Mouse (Mus musculus): Measurements from ENCODE around the gene Col23a1.

Col23a1 gene

GRCm38 (mm10) chr11:51539759-51540282 lies 250.1 kb downstream of the Col23a1 start:
- peak; percentile 96 for DNase-seq (ENCODE audit: low read depth, low spot score)

- no peak for DNase-seq (ENCODE audit: low read depth, low spot score)
These were observed 252.7 kb downstream of the Col23a1 start for GRCm38 (mm10) chr11:51542424-51542823.

GRCm38 (mm10) chr11:51543487-51544050 lies 253.8 kb downstream of the Col23a1 start:
- no peak for DNase-seq (ENCODE audit: low read depth, low spot score)

GRCm38 (mm10) chr11:51544413-51544812 lies 254.7 kb downstream of the Col23a1 start:
- DNase-seq (ENCODE audit: low read depth, low spot score) = no peak

- DNase-seq (ENCODE audit: low read depth, low spot score) = no peak
These were observed 256.1 kb downstream of the Col23a1 start for GRCm38 (mm10) chr11:51545811-51546210.

GRCm38 (mm10) chr11:51551253-51551652 lies 261.5 kb downstream of the Col23a1 start:
- no peak for DNase-seq (ENCODE audit: low read depth, low spot score)

- DNase-seq (ENCODE audit: low read depth, low spot score) = no peak
These were observed 262.4 kb downstream of the Col23a1 start for GRCm38 (mm10) chr11:51552091-51552490.

- DNase-seq (ENCODE audit: low read depth, low spot score) = no peak
These were observed 264.9 kb downstream of the Col23a1 start for GRCm38 (mm10) chr11:51554590-51554989.

GRCm38 (mm10) chr11:51555066-51555465 lies 265.3 kb downstream of the Col23a1 start:
- DNase-seq (ENCODE audit: low read depth, low spot score) = no peak

- DNase-seq (ENCODE audit: low read depth, low spot score) = no peak
These were observed 273.6 kb downstream of the Col23a1 start for GRCm38 (mm10) chr11:51563276-51563675.

GRCm38 (mm10) chr11:51565062-51565461 lies 275.3 kb downstream of the Col23a1 start:
- DNase-seq (ENCODE audit: low read depth, low spot score) = no peak

- DNase-seq (ENCODE audit: low read depth, low spot score) = no peak
These were observed 276.2 kb downstream of the Col23a1 start for GRCm38 (mm10) chr11:51565951-51566350.

GRCm38 (mm10) chr11:51568801-51569200 lies 279.1 kb downstream of the Col23a1 start:
- no peak for DNase-seq (ENCODE audit: low read depth, low spot score)

- DNase-seq (ENCODE audit: low read depth, low spot score) = no peak
These were observed 286.7 kb downstream of the Col23a1 start for GRCm38 (mm10) chr11:51576454-51576853.

- no peak for DNase-seq (ENCODE audit: low read depth, low spot score)
These were observed 287.9 kb downstream of the Col23a1 start for GRCm38 (mm10) chr11:51577587-51577986.

- no peak for DNase-seq (ENCODE audit: low read depth, low spot score)
These were observed 289.3 kb downstream of the Col23a1 start for GRCm38 (mm10) chr11:51579024-51579423.

GRCm38 (mm10) chr11:51582713-51583112 lies 293.0 kb downstream of the Col23a1 start:
- no peak for DNase-seq (ENCODE audit: low read depth, low spot score)

GRCm38 (mm10) chr11:51584057-51584430 lies 294.3 kb downstream of the Col23a1 start:
- no peak for DNase-seq (ENCODE audit: low read depth, low spot score)

- DNase-seq (ENCODE audit: low read depth, low spot score) = peak; percentile 92
These were observed 294.9 kb downstream of the Col23a1 start, which contains the start of gene Phykpl for GRCm38 (mm10) chr11:51584431-51585248. Gene Phykpl, plus strand, starts transcription at chr11:51584757.

- no peak for DNase-seq (ENCODE audit: low read depth, low spot score)
These were observed 296.0 kb downstream of the Col23a1 start for GRCm38 (mm10) chr11:51585608-51586252.

GRCm38 (mm10) chr11:51586411-51586810 lies 296.7 kb downstream of the Col23a1 start:
- DNase-seq (ENCODE audit: low read depth, low spot score) = no peak

GRCm38 (mm10) chr11:51587059-51587458 lies 297.3 kb downstream of the Col23a1 start:
- DNase-seq (ENCODE audit: low read depth, low spot score) = no peak

Data from WW6 (cell line).